Mouse (Mus musculus) left cerebral cortex, postnatal 10 days (tissue): Measurements from ENCODE around the gene Gmppb. TPM values are rescaled to one million over a fixed set of nuclear protein-coding genes. Genes with fewer than 3 reads are reported as not detected.

ENCODE experiments used
- microRNA-seq: library from miRNA; unstranded; fragments of <30 nt; microRNA quantifications from one replicate; pipeline ENCODE4 v1.2.0, GENCODE M21; 2022
- total RNA-seq, 2 experiments: library from RNA; stranded (reverse); gene quantifications; 2 replicates each; pipeline ENCODE4 v1.2.3; 2021

Gmppb gene
- total RNA-seq, 2 experiments from 2014 or later: 16.8 to 18.7 TPM

Small RNA genes lying within 50 kb of the gene (microRNA-seq; reads per million reads assigned to microRNA genes)
- gene Mir7088: not detected

Other genes starting within 250 kb of the Gmppb start
- gene Rbm6, start 176.0 kb upstream of the Gmppb start, total RNA-seq: 10 to 100 TPM; 57.0 to 60.5 TPM
- 10 to 100 TPM; 14.0 to 15.0 TPM for gene Mon1a, start 161.1 kb upstream of the Gmppb start, total RNA-seq
- 1 to 10 TPM; 1.8 to 2.4 TPM for gene Mst1r, start 142.4 kb upstream of the Gmppb start, total RNA-seq
- gene Actl11, start 120.8 kb upstream of the Gmppb start, total RNA-seq: not detected
- gene Camkv, start 113.6 kb upstream of the Gmppb start, total RNA-seq: 100 to 1,000 TPM; 434 to 435 TPM
- gene Traip, start 99.1 kb upstream of the Gmppb start, total RNA-seq: 10 to 100 TPM; 16.4 to 17.7 TPM
- gene Uba7, start 73.7 kb upstream of the Gmppb start, total RNA-seq: 1 to 10 TPM; 2.4 to 2.6 TPM
- under 1 TPM; 0.30 to 0.39 TPM for gene Gm20661, start 66.2 kb upstream of the Gmppb start, total RNA-seq
- gene Inka1, start 63.4 kb upstream of the Gmppb start, total RNA-seq: 1 to 10 TPM; 4.3 to 5.1 TPM
- gene Cdhr4, start 56.7 kb upstream of the Gmppb start, total RNA-seq: 1 to 10 TPM in 1 of 2 experiments, not detected in 1; 2.2 TPM
- 1 to 10 TPM; 1.5 to 3.4 TPM for gene Gm20662, start 52.9 kb upstream of the Gmppb start, total RNA-seq
- 100 to 1,000 TPM; 172 to 174 TPM for gene Ip6k1, start 46.7 kb upstream of the Gmppb start, total RNA-seq
- 1 to 10 TPM; 1.8 to 2.0 TPM for gene Amigo3, start 3.9 kb downstream of the Gmppb start, total RNA-seq
- not detected for gene Mst1, start 31.2 kb downstream of the Gmppb start, total RNA-seq
- 10 to 100 TPM; 91.1 to 94.2 TPM for gene Rnf123, start 34.1 kb downstream of the Gmppb start, total RNA-seq
- 10 to 100 TPM; 30.7 to 41.3 TPM for gene Apeh, start 45.4 kb downstream of the Gmppb start, total RNA-seq
- gene Bsn, start 141.1 kb downstream of the Gmppb start, total RNA-seq: 100 to 1,000 TPM; 139 to 142 TPM
- gene Dag1, start 214.7 kb downstream of the Gmppb start, total RNA-seq: 100 to 1,000 TPM; 131 to 135 TPM
- gene Nicn1, start 241.2 kb downstream of the Gmppb start, total RNA-seq: 100 to 1,000 TPM; 118 to 122 TPM
- gene Amt, start 247.6 kb downstream of the Gmppb start, total RNA-seq: 10 to 100 TPM; 22.5 to 23.5 TPM